Mouse (Mus musculus) forebrain, embryonic 12.5 days (tissue): ENCODE measurements at regions not wholly inside any gene's neighbourhood (a gene's known extent, or its start where the extent isn't known, plus 50 kb on each side); places are given as distances from the start of the nearest gene placed in this dataset.

Experiments
- ATAC-seq: fragments of 200-750 bp; cut with Nextera tagmentation; 2 replicates; pipeline ENCODE4 v1.8.0; 2017; ENCODE audit warnings: moderate TSS enrichment; ENCODE audit not compliant: low FRiP score
- H3K27ac ChIP-seq: fragments of 300-500 bp; sonication (generic); 2 replicates; pipeline ENCODE4 v1.5.1; 2016; ENCODE audit warnings: mild to moderate bottlenecking
- H3K27me3 ChIP-seq: fragments of 300-500 bp; sonication (generic); 2 replicates; pipeline ENCODE4 v1.6.1; 2016; ENCODE audit warnings: mild to moderate bottlenecking
- H3K36me3 ChIP-seq: fragments of 300-500 bp; sonication (generic); replicated peaks from 2 replicates; pipeline ENCODE4 v1.6.1; 2016; ENCODE audit warnings: mild to moderate bottlenecking
- H3K4me1 ChIP-seq: fragments of 300-500 bp; sonication (generic); 2 replicates; pipeline ENCODE4 v1.6.1; 2016
- H3K4me2 ChIP-seq: fragments of 300-500 bp; sonication (generic); 2 replicates; pipeline ENCODE4 v1.6.1; 2016; ENCODE audit warnings: mild to moderate bottlenecking, moderate library complexity
- H3K4me3 ChIP-seq: fragments of 300-500 bp; sonication (generic); replicated peaks from 2 replicates; pipeline ENCODE4 v1.5.1; 2016; ENCODE audit warnings: mild to moderate bottlenecking
- H3K9ac ChIP-seq: fragments of 300-500 bp; sonication (generic); 2 replicates; pipeline ENCODE4 v1.6.1; 2016; ENCODE audit warnings: mild to moderate bottlenecking
- H3K9me3 ChIP-seq: fragments of 300-500 bp; sonication (generic); 2 replicates; pipeline ENCODE4 v1.6.1; 2016
- WGBS: fragments of 180-500 bp; shearing (Covaris S2); methylation state at CpG from one replicate; pipeline ENCODE4 v1.1.7; 2016; 5-methylcytosine and 5-hydroxymethylcytosine counted together

DNA sequence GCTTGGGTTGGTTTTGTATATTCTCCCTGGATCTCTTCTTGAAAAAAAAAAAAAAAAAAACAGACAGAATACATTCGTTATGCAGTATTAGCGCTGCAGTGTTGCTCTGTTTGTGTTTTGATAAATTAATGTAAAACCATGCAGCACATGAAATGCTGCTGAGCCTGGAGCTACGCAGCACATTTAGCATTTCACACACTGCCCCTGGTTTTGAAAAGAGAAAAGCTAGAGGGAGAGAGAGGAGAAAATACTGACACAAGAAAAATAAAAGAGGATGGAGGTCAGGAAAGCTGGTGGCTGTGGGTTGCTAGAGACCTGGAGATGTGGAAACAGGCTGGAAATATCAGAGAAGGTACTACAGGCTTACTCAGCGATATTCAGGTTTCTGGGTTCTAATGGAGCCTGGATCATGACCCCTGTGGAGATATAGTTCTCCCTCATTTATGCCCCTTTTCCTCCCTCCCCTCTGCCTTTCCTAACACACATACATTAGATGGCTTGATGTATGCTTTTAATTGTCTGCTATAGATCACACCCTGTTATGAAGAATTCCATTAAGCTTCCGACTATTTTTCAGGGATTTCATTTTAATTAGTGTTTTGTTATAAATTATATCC is 296.8 kb upstream of the Rsrc1 start:
- H3K4me2 ChIP-seq: no peak overlapping the region
- ATAC-seq: no peak
- no peak overlapping the region for H3K4me3 ChIP-seq
- no peak overlapping the region for H3K9ac ChIP-seq
- H3K4me1 ChIP-seq: peaks cover 6% of the 10 kb centered on the region; the same call in 1 of the 2 replicates
- no peak overlapping the region for H3K27ac ChIP-seq
- WGBS: 57% methylated on average over 5 of the region's 5 CpGs
- no peaks in the 10 kb centered on the region; the same call in 1 of the 2 replicates for H3K9me3 ChIP-seq
- H3K27me3 ChIP-seq: peaks cover 11% of the 10 kb centered on the region; the same call in 1 of the 2 replicates
- H3K36me3 ChIP-seq: no peaks in the 10 kb centered on the region

DNA sequence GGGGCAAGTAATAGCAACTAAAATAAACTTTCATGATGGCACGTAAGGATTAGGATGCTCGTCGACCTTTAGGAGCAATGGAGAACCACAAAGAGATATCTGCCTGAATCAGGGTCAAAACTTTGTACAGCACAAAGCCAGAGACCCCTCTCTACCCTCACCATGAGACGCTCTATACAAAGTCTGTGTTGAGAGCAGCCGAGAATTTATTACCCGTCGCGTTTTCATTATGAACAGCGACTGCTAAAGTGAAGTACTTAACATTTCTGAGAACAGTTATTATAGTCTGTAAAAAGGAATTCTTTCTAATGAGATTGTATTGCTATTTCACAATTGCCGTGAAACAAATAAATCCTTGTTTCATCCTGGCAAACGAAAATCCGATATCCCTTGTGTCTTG is 296.1 kb upstream of the Rsrc1 start:
- peaks cover 11% of the 10 kb centered on the region; the same call in 1 of the 2 replicates for H3K27me3 ChIP-seq
- no peak overlapping the region for H3K4me2 ChIP-seq
- no peak overlapping the region for H3K27ac ChIP-seq
- H3K4me1 ChIP-seq: peaks cover 6% of the 10 kb centered on the region; the same call in 1 of the 2 replicates
- H3K4me3 ChIP-seq: no peak overlapping the region
- WGBS: 63% methylated on average over 12 of the region's 12 CpGs
- no peaks in the 10 kb centered on the region; the same call in 1 of the 2 replicates for H3K9me3 ChIP-seq
- no peak for ATAC-seq
- H3K9ac ChIP-seq: no peak overlapping the region
- H3K36me3 ChIP-seq: no peaks in the 10 kb centered on the region

DNA sequence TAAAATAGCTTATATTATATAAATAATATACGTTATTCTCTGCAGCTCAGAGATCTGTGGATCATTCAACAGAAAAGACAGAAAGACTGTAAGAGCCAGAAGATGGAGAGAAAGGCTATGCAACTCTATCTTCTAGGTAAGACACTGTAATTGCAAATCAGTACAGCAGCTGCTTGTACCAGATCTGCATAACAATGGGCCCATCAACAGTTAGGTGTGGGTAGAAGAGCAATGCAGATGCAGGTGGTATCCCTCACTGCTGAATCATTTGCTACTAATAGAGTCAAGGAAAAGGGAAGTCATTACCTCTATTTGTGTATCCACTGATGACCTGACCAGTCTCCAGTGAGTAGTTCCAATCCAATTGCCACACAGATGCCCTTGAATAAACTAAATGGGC is 294.1 kb upstream of the Rsrc1 start:
- H3K4me1 ChIP-seq: peaks cover 6% of the 10 kb centered on the region; the same call in 1 of the 2 replicates
- H3K9ac ChIP-seq: no peak overlapping the region
- 83% methylated on average over 1 of the region's 1 CpGs for WGBS
- H3K36me3 ChIP-seq: no peaks in the 10 kb centered on the region
- ATAC-seq: no peak
- H3K27me3 ChIP-seq: peaks cover 11% of the 10 kb centered on the region; the same call in 1 of the 2 replicates
- H3K27ac ChIP-seq: no peak overlapping the region
- no peak overlapping the region for H3K4me2 ChIP-seq
- no peak overlapping the region for H3K4me3 ChIP-seq
- H3K9me3 ChIP-seq: no peaks in the 10 kb centered on the region

DNA sequence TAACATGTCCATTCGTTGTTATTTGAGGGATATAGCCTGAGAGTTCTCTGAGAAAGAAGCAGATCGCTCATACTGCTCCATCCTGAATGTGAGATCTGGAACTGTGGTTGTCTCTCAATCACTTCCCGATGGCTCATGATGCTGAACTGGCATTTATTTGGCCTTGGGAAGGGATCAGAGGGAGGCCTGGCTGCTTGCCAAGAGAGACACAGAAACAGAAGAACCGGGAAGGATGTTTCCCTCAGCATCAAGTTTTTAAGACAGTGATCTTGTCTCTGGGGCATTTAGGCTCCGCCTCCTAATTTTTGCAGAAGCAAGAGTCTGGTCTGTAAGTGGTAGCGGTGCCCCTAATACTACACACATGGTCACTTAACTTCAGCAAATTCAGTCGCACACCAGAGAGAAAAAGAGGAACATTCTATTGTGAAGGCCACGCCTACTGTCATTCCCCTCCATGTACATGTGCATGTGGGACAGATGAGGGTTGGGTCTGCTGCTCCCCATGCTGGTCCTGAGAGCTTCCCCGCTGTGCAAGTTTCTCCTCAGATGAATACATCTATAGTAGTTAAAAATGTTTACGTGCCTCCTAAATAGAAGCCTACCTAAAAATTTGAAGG is 290.2 kb upstream of the Rsrc1 start:
- Histone ChIP-seq H3K4me1 (no peaks in the 10 kb centered on the region), H3K4me2 (no peak overlapping the region), H3K4me3 (no peak overlapping the region), H3K9me3 (no peaks in the 10 kb centered on the region), H3K27ac (no peak overlapping the region), H3K9ac (no peak overlapping the region), H3K27me3 (peaks cover 7% of the 10 kb centered on the region; the same call in 1 of the 2 replicates), H3K36me3 (no peaks in the 10 kb centered on the region)
- no peak for ATAC-seq
- WGBS: 87% methylated on average over 10 of the region's 10 CpGs

DNA sequence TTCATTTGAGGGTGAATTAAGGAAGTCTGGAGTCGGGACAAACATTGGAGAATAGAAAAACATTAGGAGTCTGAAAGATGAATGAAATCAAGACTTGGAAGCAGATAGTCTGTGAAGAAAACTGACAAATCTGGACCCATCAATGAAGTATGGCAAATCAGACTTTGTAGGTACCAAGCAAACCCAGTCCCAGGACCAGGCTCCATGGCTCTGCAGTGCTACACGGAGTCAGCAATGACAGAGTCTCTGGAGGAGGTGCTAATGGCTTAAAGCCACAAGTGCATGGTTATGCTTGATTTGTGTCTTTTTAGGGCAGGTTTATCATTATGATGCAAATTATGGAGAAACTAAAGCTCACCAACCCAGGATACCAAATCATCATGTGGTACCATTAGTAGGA is 286.1 kb upstream of the Rsrc1 start:
- WGBS: 84% methylated on average over 2 of the region's 2 CpGs

DNA sequence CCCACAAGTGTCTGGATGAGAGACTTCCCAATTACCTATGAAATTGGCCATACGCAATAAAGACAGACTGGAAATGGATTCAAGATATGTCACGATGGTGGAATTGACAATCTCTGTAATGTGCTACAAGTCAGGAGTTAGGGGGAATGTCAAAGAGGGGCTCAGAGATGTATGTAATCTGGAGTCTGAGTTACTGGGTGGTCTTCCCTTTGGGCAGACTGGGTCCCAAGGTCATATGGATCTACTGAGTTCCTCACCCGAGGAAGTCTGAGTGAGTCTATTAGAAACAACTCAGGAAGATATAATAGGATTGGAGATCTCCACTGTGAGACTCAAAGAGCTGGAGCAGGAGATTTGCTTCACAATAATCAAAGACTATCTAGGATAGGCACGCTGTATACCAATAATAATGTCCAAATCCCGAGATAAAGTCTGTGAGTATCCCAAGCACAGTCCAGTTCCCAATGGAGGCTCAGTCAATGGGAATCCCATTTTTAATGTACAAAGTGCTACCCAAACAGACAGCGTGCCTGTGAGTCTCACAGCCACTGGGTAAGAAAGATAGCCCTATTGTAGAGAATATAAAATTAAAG is 285.4 kb upstream of the Rsrc1 start:
- Histone ChIP-seq H3K9ac (no peak overlapping the region), H3K4me1 (no peaks in the 10 kb centered on the region), H3K9me3 (no peaks in the 10 kb centered on the region), H3K27ac (no peak overlapping the region), H3K36me3 (no peaks in the 10 kb centered on the region), H3K27me3 (no peaks in the 10 kb centered on the region), H3K4me2 (no peak overlapping the region), H3K4me3 (no peak overlapping the region)
- ATAC-seq: no peak
- WGBS: 37% methylated on average over 6 of the region's 6 CpGs

More for the DNA sequence above, 286.1 kb upstream of the Rsrc1 start:
- no peak overlapping the region for H3K27ac ChIP-seq
- no peaks in the 10 kb centered on the region for H3K27me3 ChIP-seq
- H3K36me3 ChIP-seq: no peaks in the 10 kb centered on the region
- no peak overlapping the region for H3K4me2 ChIP-seq
- no peak overlapping the region for H3K4me3 ChIP-seq
- H3K4me1 ChIP-seq: no peaks in the 10 kb centered on the region
- no peaks in the 10 kb centered on the region for H3K9me3 ChIP-seq
- ATAC-seq: no peak
- no peak overlapping the region for H3K9ac ChIP-seq

DNA sequence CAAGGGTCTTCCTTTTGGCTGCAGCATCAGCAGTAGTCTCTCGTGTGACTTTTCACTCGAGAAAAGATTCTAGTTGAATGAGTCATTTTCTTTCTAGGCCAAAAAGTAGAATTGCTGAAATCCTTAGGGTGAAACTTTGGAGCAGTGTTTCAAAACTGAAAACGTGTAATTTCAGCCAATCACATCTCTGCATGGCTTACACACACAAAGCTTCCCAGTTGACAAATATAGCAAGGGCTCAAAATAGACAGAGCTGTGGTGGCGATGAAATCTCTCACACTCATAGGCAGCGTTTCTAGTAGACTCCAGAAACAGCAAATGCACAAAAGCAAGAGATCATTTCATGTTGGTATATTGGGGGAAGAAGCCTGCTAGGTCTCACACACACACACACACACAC is 283.1 kb upstream of the Rsrc1 start:
- Histone ChIP-seq H3K4me2 (no peak overlapping the region), H3K9ac (no peak overlapping the region), H3K4me3 (no peak overlapping the region), H3K36me3 (no peaks in the 10 kb centered on the region), H3K9me3 (no peaks in the 10 kb centered on the region), H3K27me3 (no peaks in the 10 kb centered on the region), H3K27ac (no peak overlapping the region), H3K4me1 (no peaks in the 10 kb centered on the region)
- no peak for ATAC-seq
- 81% methylated on average over 5 of the region's 5 CpGs for WGBS

DNA sequence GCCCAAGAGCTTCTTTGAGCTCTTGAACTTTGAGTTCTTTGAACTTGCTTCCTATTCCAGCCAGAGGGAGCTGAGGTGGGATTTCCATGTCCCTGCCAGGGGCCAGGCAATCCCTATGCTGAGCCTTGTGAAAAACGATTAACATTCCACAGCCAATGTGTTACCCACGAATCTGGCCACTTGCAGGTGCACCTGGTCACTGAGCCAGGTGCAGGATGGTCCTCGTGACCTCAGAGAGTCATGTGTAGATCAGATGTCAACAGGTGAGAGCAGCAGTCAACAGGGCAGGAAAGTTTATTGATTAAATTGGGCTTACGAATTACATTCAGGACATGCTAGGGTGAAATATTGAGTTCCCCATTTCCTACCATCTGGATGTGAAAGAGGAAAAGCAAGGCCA is 275.4 kb upstream of the Rsrc1 start:
- H3K9ac ChIP-seq: no peak overlapping the region
- H3K9me3 ChIP-seq: no peaks in the 10 kb centered on the region
- no peaks in the 10 kb centered on the region for H3K4me1 ChIP-seq
- no peaks in the 10 kb centered on the region for H3K36me3 ChIP-seq
- 88% methylated on average over 4 of the region's 4 CpGs for WGBS
- no peak overlapping the region for H3K4me2 ChIP-seq
- no peak overlapping the region for H3K27ac ChIP-seq
- ATAC-seq: no peak
- H3K27me3 ChIP-seq: no peaks in the 10 kb centered on the region
- no peak overlapping the region for H3K4me3 ChIP-seq

DNA sequence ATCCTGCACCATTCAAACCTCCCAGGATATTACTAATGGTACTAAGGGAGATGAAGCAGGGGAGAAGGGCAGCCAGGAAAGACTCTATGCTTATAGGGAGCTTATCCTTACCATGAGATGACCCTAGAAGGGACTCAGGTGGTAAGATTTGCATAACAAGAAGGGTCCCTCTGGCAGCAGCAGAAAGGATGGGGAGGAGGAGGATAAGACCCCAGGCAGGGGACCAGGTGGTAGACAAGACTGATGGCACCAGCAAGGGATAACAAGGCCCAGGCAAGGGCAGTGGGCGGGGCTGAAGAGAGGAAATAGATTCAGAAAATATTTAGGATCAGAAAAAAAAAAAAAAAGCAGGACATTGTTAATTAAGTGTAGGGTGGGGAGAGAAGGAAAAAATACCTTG is 245.7 kb upstream of the Rsrc1 start:
- Histone ChIP-seq H3K9me3 (no peaks in the 10 kb centered on the region), H3K9ac (no peak overlapping the region), H3K4me1 (peaks cover 3% of the 10 kb centered on the region; the same call in 1 of the 2 replicates), H3K4me3 (no peak overlapping the region), H3K27me3 (peaks cover 82% of the 10 kb centered on the region), H3K36me3 (no peaks in the 10 kb centered on the region), H3K27ac (no peak overlapping the region), H3K4me2 (no peak overlapping the region)
- WGBS: 61% methylated on average over 1 of the region's 1 CpGs
- ATAC-seq: no peak

DNA sequence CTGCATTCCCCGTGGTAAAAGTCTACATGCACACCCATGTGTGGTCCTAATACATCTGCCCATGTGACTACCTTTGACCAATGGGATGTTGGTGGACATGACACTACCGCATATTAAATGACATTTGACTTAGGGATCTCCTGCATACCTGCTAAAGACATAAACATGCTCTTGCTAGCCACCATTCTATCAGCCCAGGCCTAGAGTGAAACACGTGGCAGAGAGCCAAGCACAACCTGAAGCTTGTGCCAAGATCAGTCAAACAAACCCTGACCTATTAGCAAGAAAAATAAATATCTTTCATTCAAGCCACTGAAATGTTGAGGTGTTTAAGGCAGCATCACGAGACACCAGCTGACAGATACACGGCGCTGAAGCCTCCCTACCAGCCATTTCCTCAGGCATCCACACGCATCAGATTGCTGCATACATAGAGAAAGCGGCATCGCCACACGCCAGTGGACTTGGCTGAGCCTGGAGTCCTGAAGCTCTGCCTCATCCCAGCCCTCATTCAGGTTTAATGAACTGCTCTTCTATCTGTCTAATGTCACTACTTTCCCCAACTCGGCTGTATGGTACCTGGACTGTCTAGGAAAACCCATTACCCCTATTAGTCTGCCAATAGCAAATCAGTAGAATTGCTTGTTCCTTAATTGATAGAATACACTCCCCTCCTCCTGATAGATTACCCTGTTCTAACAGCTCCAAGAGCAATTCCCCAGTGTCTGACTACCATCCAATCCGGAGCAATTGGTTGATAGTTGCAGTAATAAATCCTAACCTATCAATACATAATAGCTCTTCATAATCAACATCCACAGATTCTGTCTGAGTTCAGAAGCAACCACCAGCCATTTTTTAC is 242.8 kb upstream of the Rsrc1 start:
- no peak for ATAC-seq
- Histone ChIP-seq H3K4me3 (no peak overlapping the region), H3K9me3 (no peaks in the 10 kb centered on the region), H3K27ac (no peak overlapping the region), H3K4me1 (peaks cover 3% of the 10 kb centered on the region; the same call in 1 of the 2 replicates), H3K27me3 (peaks cover 88% of the 10 kb centered on the region), H3K4me2 (no peak overlapping the region), H3K9ac (no peak overlapping the region), H3K36me3 (no peaks in the 10 kb centered on the region)
- WGBS: 84% methylated on average over 12 of the region's 12 CpGs

DNA sequence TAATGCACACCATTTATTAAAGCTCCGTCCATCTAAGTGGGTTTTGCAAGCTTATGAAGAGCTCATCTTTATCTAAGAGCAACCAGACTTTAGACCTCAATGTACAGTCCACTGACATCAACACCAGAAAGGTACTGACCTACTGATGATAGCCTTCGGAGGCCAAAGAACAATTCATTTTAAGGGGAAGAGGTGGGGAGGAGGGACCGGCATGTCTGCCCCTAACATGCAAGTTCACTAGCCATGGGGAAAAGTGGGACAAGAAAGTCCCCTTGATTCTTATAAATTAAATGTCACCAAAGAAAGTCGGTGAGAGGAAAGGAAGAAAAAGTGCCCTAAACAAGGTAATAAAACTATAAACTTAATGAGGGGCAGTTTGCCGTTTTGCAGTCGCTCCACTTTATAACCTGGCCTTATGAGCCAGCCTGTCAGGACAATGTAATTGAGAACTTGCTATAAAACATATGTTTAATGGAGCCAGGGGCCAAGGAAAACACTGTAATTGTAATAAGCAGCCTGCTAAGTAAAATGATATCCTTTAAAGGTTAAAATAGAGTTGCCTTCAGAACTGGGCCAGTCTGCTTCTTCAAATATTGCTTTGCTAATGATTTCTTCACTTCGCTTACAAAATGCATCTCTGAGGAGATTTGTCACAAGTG is 241.7 kb upstream of the Rsrc1 start:
- Histone ChIP-seq H3K4me2 (no peak overlapping the region), H3K9me3 (no peaks in the 10 kb centered on the region), H3K27me3 (peaks cover 91% of the 10 kb centered on the region), H3K36me3 (no peaks in the 10 kb centered on the region), H3K4me3 (no peak overlapping the region), H3K4me1 (peaks cover 3% of the 10 kb centered on the region; the same call in 1 of the 2 replicates), H3K9ac (no peak overlapping the region), H3K27ac (no peak overlapping the region)
- ATAC-seq: no peak
- WGBS: 82% methylated on average over 7 of the region's 7 CpGs
